Mouse (Mus musculus): ENCODE data around the gene Acta2. TPM values are rescaled to one million over a fixed set of nuclear protein-coding genes. Genes with fewer than 3 reads are reported as not detected.

Gene Acta2
- polyA plus RNA-seq, 1 experiment from 2014 or later = 464 TPM

DNA sequence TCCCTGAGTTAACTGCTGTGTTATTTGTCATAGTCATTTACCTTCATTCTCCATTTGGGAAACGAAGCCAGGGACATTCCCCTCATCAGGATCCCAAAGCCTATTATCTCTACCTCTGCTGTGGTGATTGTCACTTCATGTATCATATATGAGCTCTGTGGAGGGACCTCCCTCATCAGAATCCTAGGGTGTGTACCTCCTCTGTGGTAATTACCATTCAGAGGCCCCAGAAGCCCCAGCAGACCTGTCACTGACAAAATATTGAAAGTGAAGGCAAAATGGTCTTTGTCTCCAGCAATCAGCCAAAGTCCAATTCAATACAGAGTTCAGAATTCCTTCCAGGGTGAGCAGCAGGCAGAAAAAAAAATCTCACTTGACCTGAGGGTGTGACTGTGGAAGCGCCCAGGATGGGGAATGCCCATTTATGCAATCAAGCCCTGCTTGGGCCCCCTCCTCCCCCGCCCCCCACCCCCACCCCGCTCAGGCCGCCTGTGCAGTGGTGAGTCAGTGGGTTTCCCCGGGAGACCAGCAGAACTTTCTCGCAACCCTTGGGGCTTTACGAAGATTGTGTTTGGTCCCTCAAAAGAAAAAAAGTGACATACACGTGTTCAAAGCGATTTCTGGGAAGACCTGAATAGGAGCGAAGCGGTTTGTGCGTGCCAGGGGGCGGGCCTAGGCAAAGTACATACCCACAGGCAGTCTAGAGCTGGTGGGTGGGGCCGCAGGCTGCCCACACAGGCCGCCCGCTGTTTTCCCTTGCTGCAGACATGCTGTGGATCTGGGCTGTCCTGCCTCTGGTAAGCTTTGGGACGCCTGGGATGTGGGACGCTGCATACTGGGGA, 34.8 kb upstream of the Acta2 start, which contains the start of gene Fas:
TSS of gene Fas (plus strand) at position 719 of the 842 bp plus-strand sequence.
- Histone ChIP-seq H3K9ac (peak within 1 kb of the TSS; percentile 47), H3K4me1 (peaks cover 14% of the 10 kb centered on the region), H3K4me2 (peak within 1 kb of the TSS; percentile 94), H3K27ac (no peak within 1 kb of the TSS), H3K4me3 (replicated peaks) (peak within 1 kb of the TSS; percentile 50), H3K9me3 (replicated peaks) (no peaks in the 10 kb centered on the region), H3K27me3 (peaks cover 7% of the 10 kb centered on the region), H3K36me3 (no peaks in the 10 kb centered on the region)
- 5% methylated on average over 19 of the region's 19 CpGs for WGBS
- peak; percentile 98 for ATAC-seq (replicated peaks; ENCODE audit: low FRiP score)

DNA sequence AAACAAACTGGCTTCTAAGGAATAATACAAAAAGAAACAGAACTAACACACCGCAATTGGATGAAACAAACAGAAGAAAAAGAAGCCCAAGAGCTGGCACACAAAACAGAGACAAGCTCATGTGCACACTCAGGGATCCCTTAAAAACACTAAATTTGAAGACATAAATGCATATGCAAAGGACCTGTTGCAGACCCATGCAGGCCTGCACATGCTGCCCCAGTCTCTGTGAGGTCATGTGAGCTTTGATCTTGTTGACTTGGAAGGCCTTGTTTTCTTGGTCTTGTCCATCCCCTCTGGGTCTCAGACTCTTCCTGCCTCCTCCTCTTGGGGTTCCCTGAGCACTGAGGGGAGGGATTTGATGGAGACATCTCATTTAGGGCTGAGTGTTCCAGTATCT, 33.3 kb upstream of the Acta2 start:
- H3K4me3 ChIP-seq (replicated peaks) = no peak overlapping the region
- peaks cover 14% of the 10 kb centered on the region for H3K4me1 ChIP-seq
- no peaks in the 10 kb centered on the region for H3K36me3 ChIP-seq
- no peak for ATAC-seq (replicated peaks; ENCODE audit: low FRiP score)
- WGBS = 100% methylated on average over 1 of the region's 1 CpGs
- no peak overlapping the region for H3K4me2 ChIP-seq
- H3K27me3 ChIP-seq = peaks cover 7% of the 10 kb centered on the region
- H3K9ac ChIP-seq = no peak overlapping the region
- no peaks in the 10 kb centered on the region for H3K9me3 ChIP-seq (replicated peaks)
- H3K27ac ChIP-seq = no peak overlapping the region

DNA sequence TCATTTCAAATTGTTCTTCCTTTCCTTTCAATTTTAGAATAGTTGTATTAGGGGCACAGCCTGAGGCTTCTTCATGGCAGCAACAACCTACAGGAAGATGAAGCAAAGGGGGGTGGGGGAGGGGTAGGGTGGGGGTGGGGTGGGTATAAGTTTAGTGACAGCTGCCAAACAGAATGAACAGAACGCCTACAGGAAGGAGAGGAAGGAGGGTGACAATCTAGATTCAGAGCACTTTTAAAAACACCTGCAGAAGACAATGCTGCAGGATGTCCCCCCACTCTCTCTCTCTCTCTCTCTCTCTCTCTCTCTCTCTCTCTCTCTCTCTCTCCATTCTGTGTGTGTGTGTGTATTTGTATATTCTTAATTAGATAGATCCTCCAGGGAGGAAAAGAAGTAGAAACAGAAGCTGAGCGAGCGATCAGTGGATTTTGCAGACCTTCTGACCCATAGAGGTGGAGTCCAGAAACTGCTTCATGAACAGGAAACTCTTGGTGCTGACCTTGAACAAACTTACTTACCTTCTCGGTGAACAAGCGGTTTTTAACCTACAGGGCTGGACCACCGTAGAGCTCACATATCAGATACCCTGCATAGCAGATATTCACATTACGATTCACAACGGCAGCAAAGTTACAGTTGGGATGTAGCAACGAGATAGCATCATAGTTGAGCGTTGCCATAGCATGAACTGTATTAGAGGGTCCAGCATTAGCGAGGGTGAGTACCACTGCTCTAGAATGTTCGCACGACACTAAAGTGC, 32.4 kb upstream of the Acta2 start:
- H3K27me3 ChIP-seq = peaks cover 7% of the 10 kb centered on the region
- H3K36me3 ChIP-seq = no peaks in the 10 kb centered on the region
- no peak for ATAC-seq (replicated peaks; ENCODE audit: low FRiP score)
- no peak overlapping the region for H3K4me2 ChIP-seq
- 74% methylated on average over 13 of the region's 13 CpGs for WGBS
- peaks cover 14% of the 10 kb centered on the region for H3K4me1 ChIP-seq
- H3K9me3 ChIP-seq (replicated peaks) = no peaks in the 10 kb centered on the region
- no peak overlapping the region for H3K4me3 ChIP-seq (replicated peaks)
- H3K27ac ChIP-seq = no peak overlapping the region
- no peak overlapping the region for H3K9ac ChIP-seq

DNA sequence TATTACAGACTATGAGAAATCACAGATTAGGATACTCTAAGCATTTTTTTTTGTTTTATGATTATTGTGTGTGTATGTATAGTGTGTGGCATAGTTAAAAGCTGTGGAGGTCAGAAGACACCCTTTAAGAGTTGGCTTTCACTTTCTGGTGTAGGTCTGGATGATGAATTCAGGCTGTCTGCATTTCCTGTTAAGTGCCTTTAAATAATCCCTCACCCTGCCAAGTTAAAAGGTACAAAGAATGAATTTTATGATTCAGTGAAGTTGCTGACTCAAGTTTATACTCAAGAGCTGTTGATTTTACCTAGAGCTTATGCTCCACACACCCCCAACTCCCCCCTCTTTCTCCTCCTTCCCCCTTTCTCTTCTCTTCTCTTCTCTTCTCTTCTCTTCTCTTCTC, 31.8 kb upstream of the Acta2 start:
- no peak overlapping the region for H3K27ac ChIP-seq
- H3K36me3 ChIP-seq = no peaks in the 10 kb centered on the region
- no peak overlapping the region for H3K4me2 ChIP-seq
- ATAC-seq (replicated peaks; ENCODE audit: low FRiP score) = no peak
- H3K4me1 ChIP-seq = peaks cover 14% of the 10 kb centered on the region
- H3K9ac ChIP-seq = no peak overlapping the region
- peaks cover 4% of the 10 kb centered on the region for H3K27me3 ChIP-seq
- no peaks in the 10 kb centered on the region for H3K9me3 ChIP-seq (replicated peaks)
- no peak overlapping the region for H3K4me3 ChIP-seq (replicated peaks)

GRCm38 (mm10) chr19:34284826-34285225, 29.4 kb upstream of the Acta2 start:
- Histone ChIP-seq H3K4me3 (replicated peaks) (no peak overlapping the region), H3K4me2 (no peak overlapping the region), H3K4me1 (no peaks in the 10 kb centered on the region), H3K9me3 (replicated peaks) (no peaks in the 10 kb centered on the region), H3K27ac (no peak overlapping the region), H3K27me3 (no peaks in the 10 kb centered on the region; the same call in 1 of the 2 replicates), H3K36me3 (no peaks in the 10 kb centered on the region), H3K9ac (no peak overlapping the region)
- no peak for ATAC-seq (replicated peaks; ENCODE audit: low FRiP score)
- 54% methylated on average over 2 of the region's 2 CpGs for WGBS

GRCm38 (mm10) chr19:34284383-34284782, 29.0 kb upstream of the Acta2 start:
- Histone ChIP-seq H3K9me3 (replicated peaks) (no peaks in the 10 kb centered on the region), H3K36me3 (no peaks in the 10 kb centered on the region), H3K27ac (no peak overlapping the region), H3K4me1 (no peaks in the 10 kb centered on the region), H3K4me3 (replicated peaks) (no peak overlapping the region), H3K9ac (no peak overlapping the region), H3K4me2 (peak overlapping the region; percentile 32; the same call in 1 of the 2 replicates), H3K27me3 (no peaks in the 10 kb centered on the region; the same call in 1 of the 2 replicates)
- ATAC-seq (replicated peaks; ENCODE audit: low FRiP score) = no peak
- 64% methylated on average over 10 of the region's 10 CpGs for WGBS

GRCm38 (mm10) chr19:34283614-34284013, 28.2 kb upstream of the Acta2 start:
- WGBS = 70% methylated on average over 6 of the region's 6 CpGs
- H3K36me3 ChIP-seq = no peaks in the 10 kb centered on the region
- no peaks in the 10 kb centered on the region for H3K9me3 ChIP-seq (replicated peaks)
- no peak for ATAC-seq (replicated peaks; ENCODE audit: low FRiP score)
- H3K27ac ChIP-seq = no peak overlapping the region
- H3K4me3 ChIP-seq (replicated peaks) = no peak overlapping the region
- no peaks in the 10 kb centered on the region for H3K27me3 ChIP-seq
- no peaks in the 10 kb centered on the region for H3K4me1 ChIP-seq
- no peak overlapping the region for H3K4me2 ChIP-seq
- no peak overlapping the region for H3K9ac ChIP-seq

DNA sequence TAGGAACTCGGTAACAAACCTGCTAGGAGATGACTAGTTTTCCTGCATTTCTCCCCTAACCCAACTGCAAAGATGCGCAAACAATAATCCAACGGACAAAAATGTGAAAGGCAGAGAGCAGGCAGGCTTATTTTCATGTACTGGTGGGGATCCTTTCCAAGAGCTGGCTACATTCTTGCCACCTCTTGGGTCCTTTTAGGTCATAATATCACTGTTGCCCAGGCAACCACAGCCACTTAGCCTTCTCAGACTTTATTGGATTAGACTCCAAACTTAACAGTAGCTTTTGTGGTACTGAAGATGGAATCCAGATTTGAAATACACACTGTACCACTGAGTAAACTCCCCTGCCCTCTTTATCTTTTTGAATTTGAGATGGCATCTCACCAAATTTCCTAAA, 22.7 kb upstream of the Acta2 start:
- H3K27me3 ChIP-seq = no peaks in the 10 kb centered on the region
- no peak overlapping the region for H3K9ac ChIP-seq
- H3K4me1 ChIP-seq = no peaks in the 10 kb centered on the region
- 86% methylated on average over 3 of the region's 3 CpGs for WGBS
- no peaks in the 10 kb centered on the region for H3K36me3 ChIP-seq
- no peaks in the 10 kb centered on the region for H3K9me3 ChIP-seq (replicated peaks)
- no peak overlapping the region for H3K4me2 ChIP-seq
- H3K27ac ChIP-seq = no peak overlapping the region
- no peak overlapping the region for H3K4me3 ChIP-seq (replicated peaks)
- no peak for ATAC-seq (replicated peaks; ENCODE audit: low FRiP score)

DNA sequence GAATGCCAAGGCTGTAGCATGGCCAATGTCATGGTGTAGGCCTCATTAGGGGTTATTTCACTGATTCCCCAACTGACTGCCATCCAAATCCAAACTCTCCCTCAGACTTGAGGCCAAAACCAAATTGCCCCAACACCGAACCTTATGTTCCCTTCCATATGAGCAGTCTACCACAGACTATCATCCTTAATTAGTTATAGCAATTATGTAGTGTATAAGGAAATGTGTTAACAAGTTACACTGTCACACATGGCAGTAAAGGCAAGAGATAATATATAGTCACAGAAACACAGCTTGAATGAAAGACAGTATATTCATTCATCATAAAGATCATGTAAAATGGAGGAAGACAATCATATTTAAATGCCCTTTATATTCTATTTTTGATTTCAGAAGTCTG, 17.7 kb upstream of the Acta2 start:
- no peaks in the 10 kb centered on the region for H3K36me3 ChIP-seq
- H3K4me2 ChIP-seq = no peak overlapping the region
- ATAC-seq (replicated peaks; ENCODE audit: low FRiP score) = no peak
- no peak overlapping the region for H3K4me3 ChIP-seq (replicated peaks)
- H3K27me3 ChIP-seq = no peaks in the 10 kb centered on the region
- no peaks in the 10 kb centered on the region for H3K4me1 ChIP-seq
- no peaks in the 10 kb centered on the region for H3K9me3 ChIP-seq (replicated peaks)
- no peak overlapping the region for H3K27ac ChIP-seq
- 96% methylated on average over 1 of the region's 1 CpGs for WGBS
- no peak overlapping the region for H3K9ac ChIP-seq

- WGBS = 92% methylated on average over 13 of the region's 13 CpGs
- Histone ChIP-seq H3K27me3 (no peaks in the 10 kb centered on the region), H3K27ac (no peak overlapping the region), H3K4me2 (no peak overlapping the region), H3K4me3 (replicated peaks) (no peak overlapping the region), H3K9me3 (replicated peaks) (no peaks in the 10 kb centered on the region), H3K9ac (no peak overlapping the region), H3K4me1 (no peaks in the 10 kb centered on the region), H3K36me3 (no peaks in the 10 kb centered on the region)
- no peak for ATAC-seq (replicated peaks; ENCODE audit: low FRiP score)
These were observed 15.6 kb upstream of the Acta2 start for GRCm38 (mm10) chr19:34270824-34271464.

DNA sequence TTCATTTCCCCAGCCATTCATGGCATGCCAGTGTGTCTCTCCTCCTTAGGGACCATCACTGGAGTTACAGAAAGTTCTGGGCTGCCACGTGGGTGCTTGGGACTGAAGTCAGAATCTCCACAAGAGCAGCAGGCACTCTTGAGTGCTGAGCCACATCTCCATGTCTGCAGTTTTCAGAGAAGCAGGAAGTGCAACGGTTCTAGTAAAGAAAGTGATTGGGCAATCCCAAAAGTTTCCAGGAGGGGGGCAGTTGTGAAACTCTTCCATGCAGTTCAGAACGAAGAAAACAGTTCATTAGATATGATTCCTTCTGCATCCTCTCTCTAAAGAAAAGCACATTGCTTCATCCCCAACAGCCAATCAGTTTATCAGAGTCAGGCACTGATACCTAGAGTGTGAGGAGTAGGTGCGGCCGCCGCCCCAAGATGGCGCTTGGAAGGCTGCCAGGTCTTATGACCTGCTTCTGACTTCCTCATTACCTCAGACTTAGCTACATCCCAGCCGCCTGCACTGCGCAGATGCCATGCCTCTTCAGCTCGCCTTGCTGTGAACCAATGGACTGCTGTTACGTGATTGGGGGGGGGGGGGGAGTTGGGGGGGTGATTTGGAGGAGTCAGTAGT, 14.8 kb upstream of the Acta2 start:
- no peaks in the 10 kb centered on the region for H3K36me3 ChIP-seq
- H3K9me3 ChIP-seq (replicated peaks) = no peaks in the 10 kb centered on the region
- H3K4me1 ChIP-seq = no peaks in the 10 kb centered on the region
- no peak overlapping the region for H3K4me2 ChIP-seq
- 90% methylated on average over 11 of the region's 11 CpGs for WGBS
- H3K27ac ChIP-seq = no peak overlapping the region
- H3K9ac ChIP-seq = no peak overlapping the region
- no peaks in the 10 kb centered on the region for H3K27me3 ChIP-seq
- no peak overlapping the region for H3K4me3 ChIP-seq (replicated peaks)
- ATAC-seq (replicated peaks; ENCODE audit: low FRiP score) = no peak

- ATAC-seq (replicated peaks; ENCODE audit: low FRiP score) = no peak
- WGBS = 45% methylated on average over 1 of the region's 1 CpGs
These were observed 13.6 kb upstream of the Acta2 start for GRCm38 (mm10) chr19:34268991-34269390.

More at GRCm38 (mm10) chr19:34268991-34269390, 13.6 kb upstream of the Acta2 start:
- Histone ChIP-seq H3K36me3 (no peaks in the 10 kb centered on the region), H3K27me3 (no peaks in the 10 kb centered on the region), H3K27ac (no peak overlapping the region), H3K4me3 (replicated peaks) (no peak overlapping the region), H3K4me2 (no peak overlapping the region), H3K9me3 (replicated peaks) (no peaks in the 10 kb centered on the region), H3K9ac (no peak overlapping the region), H3K4me1 (no peaks in the 10 kb centered on the region)
